In the genomic region with DNA sequence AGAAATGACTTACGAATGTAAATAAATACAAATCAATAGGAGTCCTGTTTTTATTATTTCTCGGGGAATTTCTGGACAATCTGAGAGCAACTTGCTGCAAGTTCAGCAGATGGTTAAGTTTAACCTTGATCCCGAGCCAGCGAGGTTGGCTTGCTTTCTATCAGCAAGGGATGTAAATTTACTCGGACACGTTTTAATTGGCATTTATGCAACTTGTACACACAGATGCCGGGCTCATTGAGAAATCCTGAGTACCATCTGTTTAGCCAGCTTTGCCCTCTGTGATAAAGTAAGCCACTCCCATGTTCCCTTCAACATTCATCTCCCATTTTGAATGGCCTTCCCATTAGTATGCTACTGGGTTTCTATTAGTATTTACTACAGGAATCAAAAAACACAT, we compare ENCODE assay signal across 10 mouse cellular contexts.
DNase-seq lines count a peak whose midpoint lies in the region; ATAC-seq and TF ChIP-seq lines count a peak whose summit lies in the region.
"Had no signal": no experiment of that assay in that cellular context is flagged by ENCODE, and none has a peak within 500 bp of the region (broad histone marks: within the 10 kb centered on the region; RNA-seq: fewer than 3 reads in every experiment).

No protein-coding gene starts in this region.

- H3K4me2 ChIP-seq in liver, postnatal 0 days (ENCODE audit: low read depth, low read length), result no peak overlapping the region
- H3K4me2 ChIP-seq in hindbrain, embryonic 14.5 days (replicated peaks), result peak overlapping the region; percentile 13; the same call in 1 of the 2 replicates
- H3K4me2 ChIP-seq in neural tube, embryonic 12.5 days (replicated peaks), result no peak overlapping the region
- H3K4me2 ChIP-seq: liver, embryonic 12.5 days had no signal

- DNase-seq in liver, postnatal 0 days, result peak; percentile 15
- no peak for DNase-seq in liver
- peak; percentile 69 for DNase-seq in cerebellum, adult 9-11 months
- peak; percentile 72 for DNase-seq in hindbrain, embryonic 14.5 days (ENCODE audit: low spot score)
- no peak for DNase-seq in spleen, postnatal 36 days (ENCODE audit: low spot score in 2 of 2)

- ATAC-seq in liver, postnatal 0 days, result peak; percentile 62
- ATAC-seq in hindbrain, embryonic 14.5 days (ENCODE audit: low FRiP score), result peak; percentile 62; the same call in 1 of the 2 replicates
- ATAC-seq in neural tube, embryonic 12.5 days (ENCODE audit: low FRiP score, low read depth), result peak; percentile 70
- no peak for ATAC-seq in megakaryocyte, adult 5-6 weeks (ENCODE audit: poor library complexity, severe bottlenecking)
- ATAC-seq in erythroblast, adult 5-6 weeks (replicated peaks; ENCODE audit: low FRiP score, poor library complexity, severe bottlenecking), result no peak
- ATAC-seq: intestine, postnatal 0 days; liver, embryonic 12.5 days had no signal

- no peaks in the 10 kb centered on the region for H3K9me3 ChIP-seq in liver, postnatal 0 days (ENCODE audit: low read length)
- no peaks in the 10 kb centered on the region for H3K9me3 ChIP-seq in hindbrain, embryonic 14.5 days (ENCODE audit: control insufficient read depth, low read length)
- no peaks in the 10 kb centered on the region for H3K9me3 ChIP-seq in neural tube, embryonic 12.5 days
- H3K9me3 ChIP-seq: liver, embryonic 12.5 days had no signal

- H3K4me1 ChIP-seq in liver, postnatal 0 days (ENCODE audit: insufficient read depth), result no peaks in the 10 kb centered on the region
- peaks cover 12% of the 10 kb centered on the region; the same call in 1 of the 2 replicates for H3K4me1 ChIP-seq in hindbrain, embryonic 14.5 days (replicated peaks; ENCODE audit: control insufficient read depth, insufficient read depth, low read length)
- no peaks in the 10 kb centered on the region; the same call in 1 of the 2 replicates for H3K4me1 ChIP-seq in neural tube, embryonic 12.5 days
- H3K4me1 ChIP-seq: liver, embryonic 12.5 days had no signal

- no peak overlapping the region for H3K27ac ChIP-seq in liver, postnatal 0 days (ENCODE audit: low read depth)
- H3K27ac ChIP-seq in hindbrain, embryonic 14.5 days, result 0 out of 2 replicates have a peak overlapping the region, but pooled peaks have one; percentile 14
- H3K27ac ChIP-seq in neural tube, embryonic 12.5 days, result no peak overlapping the region
- H3K27ac ChIP-seq: liver, embryonic 12.5 days had no signal

- no peak for TF ChIP-seq EP300 in liver, postnatal 0 days (IDR thresholded peaks at IDR 0.05; ENCODE audit: low read depth)

- H3K36me3 ChIP-seq in liver, postnatal 0 days (replicated peaks; ENCODE audit: insufficient read depth, low read length), result no peaks in the 10 kb centered on the region
- H3K36me3 ChIP-seq in hindbrain, embryonic 14.5 days (replicated peaks; ENCODE audit: control insufficient read depth, insufficient read depth), result no peaks in the 10 kb centered on the region
- no peaks in the 10 kb centered on the region for H3K36me3 ChIP-seq in neural tube, embryonic 12.5 days
- H3K36me3 ChIP-seq: liver, embryonic 12.5 days had no signal

- H3K27me3 ChIP-seq in liver, postnatal 0 days (ENCODE audit: insufficient read depth, low read length), result no peaks in the 10 kb centered on the region
- H3K27me3 ChIP-seq in hindbrain, embryonic 14.5 days (ENCODE audit: control insufficient read depth, insufficient read depth, low read length), result no peaks in the 10 kb centered on the region
- no peaks in the 10 kb centered on the region for H3K27me3 ChIP-seq in neural tube, embryonic 12.5 days (replicated peaks)
- H3K27me3 ChIP-seq: liver, embryonic 12.5 days had no signal

- H3K4me3 ChIP-seq in liver, postnatal 0 days (ENCODE audit: low read depth, low read length), result no peak overlapping the region
- no peak overlapping the region for H3K4me3 ChIP-seq in hindbrain, embryonic 14.5 days (replicated peaks; ENCODE audit: low read length)
- H3K4me3 ChIP-seq in neural tube, embryonic 12.5 days, result no peak overlapping the region
- H3K4me3 ChIP-seq: liver, embryonic 12.5 days had no signal

- H3K9ac ChIP-seq in liver, postnatal 0 days (replicated peaks), result no peak overlapping the region
- no peak overlapping the region for H3K9ac ChIP-seq in hindbrain, embryonic 14.5 days
- no peak overlapping the region for H3K9ac ChIP-seq in neural tube, embryonic 12.5 days
- H3K9ac ChIP-seq: liver, embryonic 12.5 days had no signal

- 51% methylated on average over 7 of the region's 7 CpGs for WGBS in liver, postnatal 0 days (ENCODE audit: insufficient replicate concordance)
- 14% methylated on average over 7 of the region's 7 CpGs for WGBS in hindbrain, embryonic 14.5 days
- 27% methylated on average over 7 of the region's 7 CpGs for WGBS in neural tube, embryonic 12.5 days

- no peak for TF ChIP-seq CTCF in liver, postnatal 0 days (IDR thresholded peaks at IDR 0.05; ENCODE audit: low read depth)

Comparison
In these comparisons a context has a peak if more than half of its experiments do, and no peak if none do; other contexts are left out.
1. DNase-seq: peak in liver, postnatal 0 days (single experiment), cerebellum, adult 9-11 months (single experiment) and hindbrain, embryonic 14.5 days (single experiment); none in liver (single experiment) and spleen, postnatal 36 days (0 of 2).
2. ATAC-seq: peak in liver, postnatal 0 days (single experiment), hindbrain, embryonic 14.5 days (single experiment) and neural tube, embryonic 12.5 days (single experiment); none in megakaryocyte, adult 5-6 weeks (single experiment) and erythroblast, adult 5-6 weeks (single experiment).